Mouse (Mus musculus) stomach, postnatal 0 days (tissue): ENCODE measurements around the gene Bbx. TPM values are rescaled to one million over a fixed set of nuclear protein-coding genes. Genes with fewer than 3 reads are reported as not detected.

Source experiments
- ATAC-seq: fragments of 200-750 bp; cut with Nextera tagmentation; 2 replicates; pipeline ENCODE4 v1.8.0; 2017; ENCODE audit not compliant: low FRiP score, low TSS enrichment
- DNase-seq: peaks from one replicate; pipeline ENCODE4 v3.0.0-alpha.2; 2016; ENCODE audit warnings: low spot score
- H3K27ac ChIP-seq: fragments of 300-500 bp; sonication (generic); replicated peaks from 2 replicates; pipeline ENCODE4 v1.5.1; 2014; ENCODE audit warnings: mild to moderate bottlenecking, control low read depth
- H3K27me3 ChIP-seq: fragments of 300-500 bp; sonication (generic); 2 replicates; pipeline ENCODE4 v1.6.1; 2014; ENCODE audit warnings: low read length; ENCODE audit not compliant: control insufficient read depth, insufficient read depth
- H3K36me3 ChIP-seq: fragments of 300-500 bp; sonication (generic); 2 replicates; pipeline ENCODE4 v1.6.1; 2014; ENCODE audit warnings: low read length, mixed read lengths; ENCODE audit not compliant: control insufficient read depth, insufficient read depth
- H3K4me1 ChIP-seq: fragments of 300-500 bp; sonication (generic); replicated peaks from 2 replicates; pipeline ENCODE4 v1.6.1; 2014; ENCODE audit warnings: antibody characterized with exemption; ENCODE audit not compliant: control insufficient read depth, insufficient read depth
- H3K4me2 ChIP-seq: fragments of 300-500 bp; sonication (generic); replicated peaks from 2 replicates; pipeline ENCODE4 v1.6.1; 2014; ENCODE audit warnings: low read depth, mild to moderate bottlenecking, control low read depth, moderate library complexity
- H3K4me3 ChIP-seq: fragments of 300-500 bp; sonication (generic); 2 replicates; pipeline ENCODE4 v1.5.1; 2014; ENCODE audit warnings: low read depth, low read length, control low read depth
- H3K9ac ChIP-seq: fragments of 300-500 bp; sonication (generic); 2 replicates; pipeline ENCODE4 v1.6.1; 2014; ENCODE audit warnings: mild to moderate bottlenecking, low read length, control low read depth, mixed read lengths
- H3K9me3 ChIP-seq: fragments of 300-500 bp; sonication (generic); 2 replicates; pipeline ENCODE4 v1.6.1; 2016; ENCODE audit warnings: low read length; ENCODE audit not compliant: control insufficient read depth
- CTCF ChIP-seq: IDR thresholded peaks from 2 replicates; pipeline ENCODE4 v1.5.1; 2016; ENCODE audit warnings: antibody characterized with exemption, low read depth, mild to moderate bottlenecking, moderate library complexity
- EP300 ChIP-seq: optimal IDR thresholded peaks from 2 replicates; pipeline ENCODE3; 2016; ENCODE audit warnings: antibody characterized with exemption
- WGBS: fragments of 180-500 bp; shearing (Covaris S2); extraction: QIAGEN DNeasy Blood & Tissue Kit; methylation state at CpG from one replicate; pipeline ENCODE4 v1.1.7; 2014; 5-methylcytosine and 5-hydroxymethylcytosine counted together
- polyA plus RNA-seq: library from polyadenylated mRNA; unstranded; fragments of >200 nt; fragmentation: Nextera tagmentation; extraction: Ambion mirVana; gene quantifications from 2 replicates; pipeline ENCODE4 v1.2.1, GENCODE M21; 2015

Gene Bbx
- polyA plus RNA-seq, 1 experiment from 2014 or later = 17.9 TPM

DNA sequence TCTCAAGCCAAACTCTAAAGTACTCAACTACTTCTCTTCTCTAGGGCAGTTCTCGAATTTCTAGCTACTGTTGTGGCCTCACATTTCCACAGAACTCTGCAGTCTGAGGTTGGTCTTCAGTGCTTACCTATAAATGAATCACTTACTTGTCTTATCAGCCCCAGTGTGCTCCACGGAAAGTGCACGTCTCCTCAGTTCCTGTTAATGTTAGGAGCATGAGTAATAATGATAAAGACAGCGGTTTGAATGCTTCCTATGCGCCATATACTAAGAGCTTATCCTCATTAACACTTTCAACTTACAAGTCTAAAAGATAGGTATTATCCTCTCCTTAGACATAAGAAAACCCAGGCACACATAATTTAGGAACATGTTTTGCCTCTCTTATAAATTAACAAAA lies 142.4 kb downstream of the Bbx start:
- no peak for DNase-seq
- no peak for ATAC-seq

DNA sequence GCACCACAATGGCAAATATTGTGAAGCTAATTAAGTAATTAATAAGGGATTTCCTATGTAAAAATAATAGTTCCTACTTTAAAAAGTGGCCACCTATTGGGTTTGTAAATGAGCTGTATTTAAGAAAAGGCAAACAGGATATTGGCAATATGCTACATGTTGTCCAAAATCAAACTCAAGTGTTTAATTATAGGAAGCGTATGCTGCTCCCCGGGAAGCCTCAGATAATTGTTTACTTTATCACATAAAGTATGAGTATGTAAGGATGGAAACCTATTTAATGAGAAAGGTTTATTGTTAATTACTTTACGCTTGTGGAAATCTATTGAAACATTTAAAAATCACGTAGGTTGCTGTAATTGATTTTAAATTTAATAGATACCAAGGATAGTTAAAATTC lies 159.4 kb downstream of the Bbx start:
- WGBS = 77% methylated on average over 4 of the region's 4 CpGs
- ATAC-seq = no peak
- no peak for DNase-seq
- H3K27ac ChIP-seq = no peak overlapping the region
- no peaks in the 10 kb centered on the region for H3K4me1 ChIP-seq
- no peaks in the 10 kb centered on the region for H3K9me3 ChIP-seq
- H3K36me3 ChIP-seq = no peaks in the 10 kb centered on the region
- no peak for TF ChIP-seq CTCF
- no peak for TF ChIP-seq EP300
- no peak overlapping the region for H3K9ac ChIP-seq
- no peak overlapping the region for H3K4me2 ChIP-seq
- no peaks in the 10 kb centered on the region for H3K27me3 ChIP-seq
- H3K4me3 ChIP-seq = no peak overlapping the region

More for the DNA sequence above, 142.4 kb downstream of the Bbx start:
- no peaks in the 10 kb centered on the region for H3K4me1 ChIP-seq
- no peak overlapping the region for H3K4me2 ChIP-seq
- H3K9me3 ChIP-seq = no peaks in the 10 kb centered on the region
- no peaks in the 10 kb centered on the region for H3K27me3 ChIP-seq
- no peak overlapping the region for H3K4me3 ChIP-seq
- no peak overlapping the region for H3K27ac ChIP-seq
- TF ChIP-seq CTCF = no peak
- no peak overlapping the region for H3K9ac ChIP-seq
- H3K36me3 ChIP-seq = no peaks in the 10 kb centered on the region
- 44% methylated on average over 5 of the region's 5 CpGs for WGBS

GRCm38 (mm10) chr16:50262647-50263046 lies 169.5 kb downstream of the Bbx start:
- H3K4me2 ChIP-seq = no peak overlapping the region
- no peak overlapping the region for H3K27ac ChIP-seq
- H3K9ac ChIP-seq = no peak overlapping the region
- TF ChIP-seq EP300 = no peak
- TF ChIP-seq CTCF = no peak
- no peaks in the 10 kb centered on the region for H3K27me3 ChIP-seq
- H3K9me3 ChIP-seq = no peaks in the 10 kb centered on the region
- H3K4me1 ChIP-seq = no peaks in the 10 kb centered on the region
- DNase-seq = no peak
- 81% methylated on average over 4 of the region's 4 CpGs for WGBS
- ATAC-seq = no peak
- H3K4me3 ChIP-seq = no peak overlapping the region
- no peaks in the 10 kb centered on the region for H3K36me3 ChIP-seq

DNA sequence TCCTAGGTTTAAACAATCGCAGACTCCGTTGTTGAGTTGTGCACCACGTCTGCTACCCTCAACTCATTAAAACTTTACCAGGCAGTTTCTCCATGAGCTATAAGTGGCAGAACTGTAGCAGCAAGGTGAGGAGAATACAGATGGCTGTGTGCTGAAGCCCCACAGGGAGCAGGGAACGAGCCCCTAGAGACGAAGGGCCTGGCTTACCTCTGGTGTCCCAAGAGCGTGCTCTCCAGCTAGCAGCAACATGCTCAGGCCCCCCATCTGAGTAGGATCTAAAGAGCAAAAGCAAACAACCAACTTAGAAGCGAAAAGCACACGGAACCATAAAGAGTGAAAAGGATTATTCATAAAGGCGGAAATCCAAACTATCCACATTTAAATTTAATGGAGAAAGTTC lies 170.0 kb downstream of the Bbx start:
- Histone ChIP-seq H3K36me3 (no peaks in the 10 kb centered on the region), H3K4me1 (no peaks in the 10 kb centered on the region), H3K9me3 (no peaks in the 10 kb centered on the region), H3K4me2 (no peak overlapping the region), H3K27ac (no peak overlapping the region), H3K27me3 (no peaks in the 10 kb centered on the region), H3K4me3 (no peak overlapping the region), H3K9ac (no peak overlapping the region)
- TF ChIP-seq CTCF (no peak), EP300 (no peak)
- WGBS = 78% methylated on average over 9 of the region's 9 CpGs
- DNase-seq (no peak), ATAC-seq (no peak)

DNA sequence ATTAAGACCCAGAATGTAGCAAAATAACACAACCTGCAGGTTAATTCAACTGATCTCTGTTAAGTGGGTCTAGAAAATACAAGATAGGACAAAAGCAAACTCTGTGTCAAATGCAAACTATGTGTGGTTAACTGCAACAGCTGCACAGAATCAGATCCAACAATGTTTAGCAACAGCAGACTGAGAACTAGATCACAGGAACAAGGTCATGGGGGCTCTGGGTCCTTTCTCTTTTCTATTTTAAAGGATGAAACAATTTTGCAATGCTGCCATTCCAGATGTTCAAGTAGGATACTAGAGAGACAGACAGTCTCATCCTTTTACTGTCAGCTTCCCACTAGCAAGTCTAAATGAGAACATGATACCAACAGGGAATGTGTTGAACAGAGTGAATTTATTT lies 170.4 kb downstream of the Bbx start:
- TF ChIP-seq CTCF (no peak), EP300 (no peak)
- DNase-seq = no peak
- H3K9ac ChIP-seq = no peak overlapping the region
- no peaks in the 10 kb centered on the region for H3K27me3 ChIP-seq
- H3K4me2 ChIP-seq = no peak overlapping the region
- no peak for ATAC-seq
- H3K4me1 ChIP-seq = no peaks in the 10 kb centered on the region
- H3K27ac ChIP-seq = no peak overlapping the region
- H3K36me3 ChIP-seq = no peaks in the 10 kb centered on the region
- H3K9me3 ChIP-seq = no peaks in the 10 kb centered on the region
- no peak overlapping the region for H3K4me3 ChIP-seq

GRCm38 (mm10) chr16:50254522-50255159 lies 177.5 kb downstream of the Bbx start:
- ATAC-seq (no peak), DNase-seq (no peak)
- H3K27ac ChIP-seq = no peak overlapping the region
- WGBS = 53% methylated on average over 5 of the region's 5 CpGs
- H3K4me3 ChIP-seq = no peak overlapping the region
- no peaks in the 10 kb centered on the region for H3K4me1 ChIP-seq
- H3K27me3 ChIP-seq = no peaks in the 10 kb centered on the region
- no peaks in the 10 kb centered on the region for H3K9me3 ChIP-seq
- H3K9ac ChIP-seq = no peak overlapping the region
- TF ChIP-seq CTCF = peak; percentile 80
- no peak for TF ChIP-seq EP300
- H3K36me3 ChIP-seq = no peaks in the 10 kb centered on the region
- no peak overlapping the region for H3K4me2 ChIP-seq
